ENCODE assay signal across 8 mouse cellular contexts in the genomic region with DNA sequence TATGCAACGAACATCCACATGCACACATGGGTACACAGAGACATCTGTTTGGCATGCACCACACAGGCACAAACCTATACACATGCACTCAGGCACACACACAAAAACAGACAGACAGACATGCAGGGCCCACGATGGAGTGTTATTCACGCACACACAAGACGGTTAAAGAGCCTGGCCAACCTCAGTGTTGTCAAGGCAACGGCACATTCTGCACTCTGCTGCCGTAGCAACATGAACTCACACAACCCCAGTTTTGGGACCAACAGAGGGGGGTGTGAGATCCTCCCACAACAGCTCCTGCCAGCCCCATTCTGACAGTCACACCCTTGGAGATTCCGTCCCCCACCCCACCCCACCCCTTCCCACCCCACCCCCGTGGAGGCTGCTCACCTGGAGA. TPM values are rescaled to one million over a fixed set of nuclear protein-coding genes. Genes with fewer than 3 reads are reported as not detected.
DNase-seq lines count a peak whose midpoint lies in the region; ATAC-seq and TF ChIP-seq lines count a peak whose summit lies in the region.
"Had no signal": no experiment of that assay in that cellular context is flagged by ENCODE, and none has a peak within 500 bp of the region (broad histone marks: within the 10 kb centered on the region; RNA-seq: fewer than 3 reads in every experiment).

No protein-coding gene starts in this region.

- no peaks in the 10 kb centered on the region for H3K27me3 ChIP-seq in forebrain, embryonic 11.5 days (ENCODE audit: control insufficient read depth, insufficient read depth, low read length)

- no peak for TF ChIP-seq CTCF in layer of hippocampus, adult 2 months (conservative IDR thresholded peaks at IDR 0.05)

- ATAC-seq in forebrain, embryonic 11.5 days (replicated peaks; ENCODE audit: low FRiP score) = peak; percentile 51; the same call in 1 of the 2 replicates

- H3K4me1 ChIP-seq in forebrain, embryonic 11.5 days (replicated peaks; ENCODE audit: control insufficient read depth, insufficient read depth, low read length) = peaks cover 13% of the 10 kb centered on the region

- no peaks in the 10 kb centered on the region for H3K9me3 ChIP-seq in forebrain, embryonic 11.5 days (ENCODE audit: control insufficient read depth, low read length)

- H3K4me2 ChIP-seq in forebrain, embryonic 11.5 days (ENCODE audit: low read depth, low read length, severe bottlenecking) = no peak overlapping the region
- H3K4me2 ChIP-seq: liver, embryonic 11.5 days had no signal

- H3K27ac ChIP-seq in forebrain, embryonic 11.5 days (ENCODE audit: low read depth, low read length) = no peak overlapping the region
- peak overlapping the region; percentile 95 for H3K27ac ChIP-seq in layer of hippocampus, adult 2 months

- H3K4me3 ChIP-seq in forebrain, embryonic 11.5 days (ENCODE audit: low read depth, low read length) = no peak overlapping the region
- H3K4me3 ChIP-seq in layer of hippocampus, adult 2 months = no peak overlapping the region

- DNase-seq in embryo, embryonic 10 days (ENCODE audit: low spot score) = peak; percentile 72
- DNase-seq in forebrain, embryonic 11.5 days (ENCODE audit: low spot score) = peak; percentile 59
- DNase-seq in layer of hippocampus, adult 2 months (ENCODE audit: low spot score in 2 of 2) = peak; percentile 68 to 86
- peak; percentile 44 for DNase-seq in neural tube, embryonic 10.5 days (ENCODE audit: extremely low spot score, low spot score)
- DNase-seq in heart, postnatal 4 days = no peak
- DNase-seq in kidney, postnatal 14 days = no peak
- no peak for DNase-seq in adrenal gland, adult 2 months

- H3K9ac ChIP-seq in forebrain, embryonic 11.5 days (ENCODE audit: low read length) = no peak overlapping the region; the same call in 1 of the 2 replicates

- H3K36me3 ChIP-seq in forebrain, embryonic 11.5 days (ENCODE audit: control insufficient read depth, insufficient read depth, low read length) = no peaks in the 10 kb centered on the region

- WGBS in forebrain, embryonic 11.5 days = 37% methylated on average over 8 of the region's 8 CpGs

RNA-seq across cellular contexts. Expression of gene Gper1, which starts 12.0 kb away (rescaled TPM):
- polyA plus RNA-seq in forebrain, embryonic 11.5 days (2014; fragmentation: Nextera tagmentation; extraction: Ambion mirVana) = 1.7 and 1.9 TPM in 2 replicates
- 1 to 10 TPM; 2.1 to 2.4 TPM for total RNA-seq in layer of hippocampus, adult 2 months (2021)
- total RNA-seq in heart, postnatal 4 days (2021) = 1 to 10 TPM; 1.8 to 2.3 TPM
- 1 to 10 TPM; 3.4 to 6.4 TPM for total RNA-seq in adrenal gland, adult 2 months (2021)
- polyA plus RNA-seq in adrenal gland, adult 2 months (2012; rRNA removed) = 5.2 and 7.2 TPM in 2 replicates

RNA-seq across cellular contexts. Expression of gene 3110082I17Rik, which starts 25.4 kb away (rescaled TPM):
- 38.5 and 47.5 TPM in 2 replicates for polyA plus RNA-seq in forebrain, embryonic 11.5 days (2014; fragmentation: Nextera tagmentation; extraction: Ambion mirVana)
- 10 to 100 TPM; 17.1 to 18.1 TPM for total RNA-seq in layer of hippocampus, adult 2 months (2021)
- 10 to 100 TPM; 10.8 to 10.9 TPM for total RNA-seq in heart, postnatal 4 days (2021)
- total RNA-seq in adrenal gland, adult 2 months (2021) = 10 to 100 TPM in 1 of 2 experiments, 1 to 10 TPM in 1; 8.6 to 14.8 TPM
- 9.8 and 10.6 TPM in 2 replicates for polyA plus RNA-seq in adrenal gland, adult 2 months (2012; rRNA removed)

RNA-seq across cellular contexts. Expression of gene C130050O18Rik, which starts 29.9 kb away (rescaled TPM):
- polyA plus RNA-seq in forebrain, embryonic 11.5 days (2014; fragmentation: Nextera tagmentation; extraction: Ambion mirVana) = 0.17 and 0.23 TPM in 2 replicates
- under 1 TPM in 1 of 2 experiments, not detected in 1; 0.18 TPM for total RNA-seq in layer of hippocampus, adult 2 months (2021)
- under 1 TPM; 0.47 to 0.74 TPM for total RNA-seq in heart, postnatal 4 days (2021)
- 1 to 10 TPM in 1 of 2 experiments, under 1 TPM in 1; 0.46 to 1.3 TPM for total RNA-seq in adrenal gland, adult 2 months (2021)
- 1.7 and 1.9 TPM in 2 replicates for polyA plus RNA-seq in adrenal gland, adult 2 months (2012; rRNA removed)

RNA-seq across cellular contexts. Expression of gene Zfand2a, which starts 49.4 kb away (rescaled TPM):
- 6.4 and 7.9 TPM in 2 replicates for polyA plus RNA-seq in forebrain, embryonic 11.5 days (2014; fragmentation: Nextera tagmentation; extraction: Ambion mirVana)
- total RNA-seq in layer of hippocampus, adult 2 months (2021) = 10 to 100 TPM; 56.5 to 63.1 TPM
- total RNA-seq in heart, postnatal 4 days (2021) = 10 to 100 TPM; 20.6 to 21.5 TPM
- total RNA-seq in adrenal gland, adult 2 months (2021) = 10 to 100 TPM; 27.5 to 44.8 TPM
- polyA plus RNA-seq in adrenal gland, adult 2 months (2012; rRNA removed) = 11.5 and 14.8 TPM in 2 replicates

RNA-seq across cellular contexts. Expression of gene Gpr146, which starts 57.4 kb away (rescaled TPM):
- 1.8 and 1.9 TPM in 2 replicates for polyA plus RNA-seq in forebrain, embryonic 11.5 days (2014; fragmentation: Nextera tagmentation; extraction: Ambion mirVana)
- 10 to 100 TPM; 11.5 to 12.8 TPM for total RNA-seq in layer of hippocampus, adult 2 months (2021)
- 10 to 100 TPM; 23.3 to 28.2 TPM for total RNA-seq in heart, postnatal 4 days (2021)
- total RNA-seq in adrenal gland, adult 2 months (2021) = 10 to 100 TPM in 1 of 2 experiments, 1 to 10 TPM in 1; 9.2 to 21.2 TPM
- 31.4 and 33.8 TPM in 2 replicates for polyA plus RNA-seq in adrenal gland, adult 2 months (2012; rRNA removed)

Comparison
In these comparisons a context has a peak if more than half of its experiments do, and no peak if none do; other contexts are left out.
1. DNase-seq: peak in embryo, embryonic 10 days (single experiment), forebrain, embryonic 11.5 days (single experiment), layer of hippocampus, adult 2 months (2 of 2) and neural tube, embryonic 10.5 days (single experiment); none in heart, postnatal 4 days (single experiment), kidney, postnatal 14 days (single experiment) and adrenal gland, adult 2 months (single experiment).